Mouse (Mus musculus) E14TG2a.4 (cell line): Measurements from ENCODE around the gene Tmem207.

Source experiments
- H3K27me3 ChIP-seq: 2 replicates; pipeline ENCODE4 v1.6.1; 2014; ENCODE audit warnings: low read length, control low read depth; ENCODE audit not compliant: insufficient read depth
- H3K36me3 ChIP-seq: 2 replicates; pipeline ENCODE4 v1.6.1; 2014; ENCODE audit warnings: low read length, control low read depth; ENCODE audit not compliant: insufficient read depth
- H3K4me1 ChIP-seq: replicated peaks from 2 replicates; pipeline ENCODE4 v1.6.1; 2014; ENCODE audit warnings: low read depth, low read length, control low read depth
- H3K4me3 ChIP-seq: replicated peaks from 2 replicates; pipeline ENCODE4 v1.5.1; 2014; ENCODE audit warnings: mild to moderate bottlenecking, low read length
- H3K9me3 ChIP-seq: 2 replicates; pipeline ENCODE4 v1.6.1; 2014; ENCODE audit warnings: low read length, control low read depth
- CTCF ChIP-seq: conservative IDR thresholded peaks from 2 replicates; pipeline ENCODE4 v1.5.1; 2014; ENCODE audit warnings: low read length
- NANOG ChIP-seq: IDR thresholded peaks from 2 replicates; pipeline ENCODE4 v1.6.1; 2014; ENCODE audit warnings: borderline replicate concordance, low read length, mixed read lengths
- POU5F1 ChIP-seq: IDR thresholded peaks from 2 replicates; pipeline ENCODE4 v1.6.1; 2014; ENCODE audit warnings: low read length, borderline replicate concordance

The Tmem207 gene

DNA sequence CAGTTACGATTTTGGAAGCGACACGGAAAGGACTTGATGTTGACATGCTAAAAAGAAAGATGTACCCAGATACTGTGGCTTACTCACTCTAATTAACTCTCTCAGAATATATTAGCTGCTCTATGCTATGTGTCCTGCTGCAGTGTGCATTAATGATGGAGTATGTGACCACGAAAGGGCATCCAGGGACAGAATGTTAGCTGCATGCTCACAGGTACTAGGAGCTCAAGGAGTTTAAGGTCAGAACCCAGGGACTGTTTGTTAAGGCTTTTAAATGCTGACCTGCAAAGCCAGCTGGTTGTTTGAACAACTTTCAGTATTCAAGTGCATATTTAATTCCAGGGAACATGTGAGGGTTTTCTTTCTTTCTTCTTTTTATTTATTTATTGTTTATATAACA lies at the start of gene Tmem207:
TSS of gene Tmem207 (minus strand) at position 101 of the 400 bp plus-strand sequence.
- Histone ChIP-seq H3K27me3 (no peaks in the 10 kb centered on the region), H3K36me3 (no peaks in the 10 kb centered on the region), H3K4me3 (no peak within 1 kb of the TSS), H3K4me1 (no peaks in the 10 kb centered on the region), H3K9me3 (no peaks in the 10 kb centered on the region)
- no peak for TF ChIP-seq POU5F1
- TF ChIP-seq NANOG: no peak
- TF ChIP-seq CTCF: no peak

GRCm38 (mm10) chr16:26574173-26574572 lies 47.6 kb upstream of the Tmem207 start:
- Histone ChIP-seq H3K9me3 (no peaks in the 10 kb centered on the region), H3K4me3 (no peak overlapping the region), H3K27me3 (no peaks in the 10 kb centered on the region), H3K36me3 (no peaks in the 10 kb centered on the region), H3K4me1 (no peaks in the 10 kb centered on the region)
- TF ChIP-seq NANOG (no peak), CTCF (no peak), POU5F1 (no peak)

GRCm38 (mm10) chr16:26571836-26572235 lies 45.3 kb upstream of the Tmem207 start:
- TF ChIP-seq NANOG: no peak
- no peak for TF ChIP-seq POU5F1
- no peak for TF ChIP-seq CTCF
- Histone ChIP-seq H3K27me3 (no peaks in the 10 kb centered on the region), H3K4me3 (no peak overlapping the region), H3K4me1 (no peaks in the 10 kb centered on the region), H3K36me3 (no peaks in the 10 kb centered on the region), H3K9me3 (no peaks in the 10 kb centered on the region)

- H3K36me3 ChIP-seq: no peaks in the 10 kb centered on the region
- H3K4me3 ChIP-seq: no peak overlapping the region
- H3K27me3 ChIP-seq: no peaks in the 10 kb centered on the region
- no peaks in the 10 kb centered on the region for H3K9me3 ChIP-seq
- H3K4me1 ChIP-seq: no peaks in the 10 kb centered on the region
- TF ChIP-seq CTCF: no peak
- no peak for TF ChIP-seq POU5F1
- TF ChIP-seq NANOG: no peak
Measured at GRCm38 (mm10) chr16:26569387-26569978, 42.9 kb upstream of the Tmem207 start.

GRCm38 (mm10) chr16:26562771-26563170 lies 36.2 kb upstream of the Tmem207 start:
- TF ChIP-seq CTCF (no peak), NANOG (no peak), POU5F1 (no peak)
- Histone ChIP-seq H3K36me3 (no peaks in the 10 kb centered on the region), H3K4me1 (no peaks in the 10 kb centered on the region), H3K4me3 (no peak overlapping the region), H3K27me3 (no peaks in the 10 kb centered on the region), H3K9me3 (no peaks in the 10 kb centered on the region)

DNA sequence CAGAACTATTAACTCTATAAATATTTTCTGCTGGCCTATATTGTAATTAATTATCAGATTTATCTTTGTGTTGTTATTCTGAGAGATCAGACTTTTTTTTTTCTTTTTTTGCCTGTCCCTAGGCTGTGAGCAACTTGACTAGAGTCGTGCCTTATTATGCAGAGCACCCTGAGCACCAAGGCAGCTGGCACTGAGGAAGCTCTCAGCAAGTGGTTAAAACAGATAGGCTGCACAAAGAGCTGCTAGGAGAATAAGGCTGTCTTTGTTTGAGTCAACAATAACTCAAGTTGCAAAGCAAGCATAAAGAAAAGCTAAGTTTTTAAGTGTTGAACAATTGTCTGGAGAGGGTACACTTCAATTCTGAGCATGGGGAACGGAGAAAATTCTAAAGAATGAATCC lies 35.2 kb upstream of the Tmem207 start:
- Histone ChIP-seq H3K36me3 (no peaks in the 10 kb centered on the region), H3K4me1 (no peaks in the 10 kb centered on the region), H3K4me3 (no peak overlapping the region), H3K27me3 (no peaks in the 10 kb centered on the region), H3K9me3 (no peaks in the 10 kb centered on the region)
- TF ChIP-seq CTCF: no peak
- no peak for TF ChIP-seq NANOG
- TF ChIP-seq POU5F1: no peak

GRCm38 (mm10) chr16:26558797-26559196 lies 32.2 kb upstream of the Tmem207 start:
- no peaks in the 10 kb centered on the region for H3K4me1 ChIP-seq
- no peaks in the 10 kb centered on the region for H3K36me3 ChIP-seq
- TF ChIP-seq CTCF (no peak), POU5F1 (no peak), NANOG (no peak)
- no peaks in the 10 kb centered on the region for H3K27me3 ChIP-seq
- H3K9me3 ChIP-seq: no peaks in the 10 kb centered on the region
- no peak overlapping the region for H3K4me3 ChIP-seq

GRCm38 (mm10) chr16:26552234-26552633 lies 25.7 kb upstream of the Tmem207 start:
- no peak for TF ChIP-seq POU5F1
- TF ChIP-seq CTCF: no peak
- no peak for TF ChIP-seq NANOG
- Histone ChIP-seq H3K4me3 (no peak overlapping the region), H3K9me3 (no peaks in the 10 kb centered on the region), H3K27me3 (no peaks in the 10 kb centered on the region), H3K4me1 (no peaks in the 10 kb centered on the region), H3K36me3 (no peaks in the 10 kb centered on the region)

GRCm38 (mm10) chr16:26549221-26549620 lies 22.7 kb upstream of the Tmem207 start:
- Histone ChIP-seq H3K4me3 (no peak overlapping the region), H3K4me1 (no peaks in the 10 kb centered on the region), H3K36me3 (no peaks in the 10 kb centered on the region), H3K9me3 (no peaks in the 10 kb centered on the region), H3K27me3 (no peaks in the 10 kb centered on the region)
- TF ChIP-seq NANOG (no peak), POU5F1 (no peak), CTCF (no peak)
